Comparison of ENCODE assay signal across 7 mouse cellular contexts in genomic region chr7:3692382-3692986, GRCm38 (mm10). TPM values are rescaled to one million over a fixed set of nuclear protein-coding genes. Genes with fewer than 3 reads are reported as not detected.
DNase-seq lines count a peak whose midpoint lies in the region; ATAC-seq lines count a peak whose summit lies in the region.

Gene Tsen34, plus strand, starts transcription at chr7:3692863.

- no peaks in the 10 kb centered on the region for H3K9me3 ChIP-seq in forebrain, embryonic 10.5 days
- no peaks in the 10 kb centered on the region for H3K9me3 ChIP-seq in limb, embryonic 15.5 days
- no peaks in the 10 kb centered on the region for H3K9me3 ChIP-seq in stomach, embryonic 15.5 days

- no peak for DNase-seq in urinary bladder, adult 2 months (ENCODE audit: low spot score)
- DNase-seq in urinary bladder, postnatal 14 days (ENCODE audit: low spot score): no peak
- DNase-seq in forebrain, embryonic 10.5 days (ENCODE audit: extremely low spot score, low spot score): no peak
- DNase-seq in heart, postnatal 4 days: no peak
- DNase-seq in B cell, adult 2 months: no peak

- H3K4me1 ChIP-seq in forebrain, embryonic 10.5 days: peaks cover 27% of the 10 kb centered on the region
- H3K4me1 ChIP-seq in limb, embryonic 15.5 days: peaks cover 21% of the 10 kb centered on the region
- H3K4me1 ChIP-seq in stomach, embryonic 15.5 days: peaks cover 10% of the 10 kb centered on the region

- ATAC-seq in limb, embryonic 15.5 days (ENCODE audit: insufficient number of reproducible peaks, low FRiP score, low TSS enrichment, low read depth): no peak; the same call in 1 of the 2 replicates
- no peak; the same call in none of the 2 replicates for ATAC-seq in stomach, embryonic 15.5 days (ENCODE audit: insufficient read depth, low FRiP score, low read depth)

- peak within 1 kb of the TSS; percentile 86 for H3K4me3 ChIP-seq in forebrain, embryonic 10.5 days
- peak within 1 kb of the TSS; percentile 68 for H3K4me3 ChIP-seq in limb, embryonic 15.5 days
- H3K4me3 ChIP-seq in stomach, embryonic 15.5 days (replicated peaks): peak within 1 kb of the TSS; percentile 71

- H3K4me2 ChIP-seq in limb, embryonic 15.5 days: peak within 1 kb of the TSS; percentile 84
- H3K4me2 ChIP-seq in stomach, embryonic 15.5 days: peak within 1 kb of the TSS; percentile 78

- under 1% methylated on average over 49 of the region's 49 CpGs for WGBS in forebrain, embryonic 10.5 days
- WGBS in limb, embryonic 15.5 days: under 1% methylated on average over 49 of the region's 49 CpGs
- under 1% methylated on average over 49 of the region's 49 CpGs for WGBS in stomach, embryonic 15.5 days

- peak within 1 kb of the TSS; percentile 94 for H3K27ac ChIP-seq in forebrain, embryonic 10.5 days
- peak within 1 kb of the TSS; percentile 99 for H3K27ac ChIP-seq in limb, embryonic 15.5 days
- H3K27ac ChIP-seq in stomach, embryonic 15.5 days: peak within 1 kb of the TSS; percentile 97

- peaks cover 37% of the 10 kb centered on the region for H3K36me3 ChIP-seq in forebrain, embryonic 10.5 days (replicated peaks)
- H3K36me3 ChIP-seq in limb, embryonic 15.5 days: peaks cover 31% of the 10 kb centered on the region
- 0 out of 2 replicates have a peak, but pooled peaks cover 11% of the 10 kb centered on the region for H3K36me3 ChIP-seq in stomach, embryonic 15.5 days

- H3K27me3 ChIP-seq in forebrain, embryonic 10.5 days (ENCODE audit: poor library complexity, severe bottlenecking): no peaks in the 10 kb centered on the region
- H3K27me3 ChIP-seq in limb, embryonic 15.5 days: no peaks in the 10 kb centered on the region
- H3K27me3 ChIP-seq in stomach, embryonic 15.5 days (replicated peaks): no peaks in the 10 kb centered on the region

- H3K9ac ChIP-seq in limb, embryonic 15.5 days: peak within 1 kb of the TSS; percentile 80
- H3K9ac ChIP-seq in stomach, embryonic 15.5 days: peak within 1 kb of the TSS; percentile 81

RNA-seq across cellular contexts. Expression of gene Tsen34, which starts in this region (rescaled TPM):
- polyA plus RNA-seq in urinary bladder, adult 2 months (2012; rRNA removed): 88.8 and 98.9 TPM in 2 replicates
- polyA plus RNA-seq in forebrain, embryonic 10.5 days (2016; fragmentation: Nextera tagmentation; extraction: Ambion mirVana): 286 and 298 TPM in 2 replicates
- 100 to 1,000 TPM; 127 to 133 TPM for total RNA-seq in heart, postnatal 4 days (2021)
- polyA plus RNA-seq in limb, embryonic 15.5 days (2015; fragmentation: Nextera tagmentation; extraction: Ambion mirVana): 251 and 270 TPM in 2 replicates
- 248 and 261 TPM in 2 replicates for polyA plus RNA-seq in stomach, embryonic 15.5 days (2015; fragmentation: Nextera tagmentation; extraction: Ambion mirVana)
